Mouse (Mus musculus): ENCODE results near the gene Pcdh15. TPM values are rescaled to one million over a fixed set of nuclear protein-coding genes. Genes with fewer than 3 reads are reported as not detected.
A peak's percentile ranks its signal among the peaks of the same experiment; 100 is the strongest.

The Pcdh15 gene
- polyA plus RNA-seq, 1 experiment from 2014 or later, result 1.0 TPM

DNA sequence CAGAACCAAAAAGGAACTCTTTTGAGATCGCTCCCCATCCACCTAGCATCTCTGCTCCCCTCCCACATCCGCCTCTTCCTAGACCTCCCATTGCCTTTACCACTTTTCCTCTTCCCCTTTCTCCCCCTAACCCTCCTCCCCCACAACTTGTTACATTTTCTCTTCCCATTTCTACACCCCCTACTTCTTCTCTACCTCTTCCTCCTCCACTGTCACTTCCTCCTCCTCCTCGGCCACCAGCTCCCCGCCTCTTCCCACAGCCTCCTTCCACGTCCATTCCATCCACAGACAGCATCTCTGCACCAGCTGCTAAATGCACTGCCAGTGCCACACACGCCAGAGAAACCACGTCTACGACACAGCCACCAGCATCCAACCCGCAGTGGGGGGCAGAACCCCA is 1532.2 kb downstream of the Pcdh15 start:
- H3K4me2 ChIP-seq (ENCODE audit: low read depth, low read length), result no peak overlapping the region
- H3K27ac ChIP-seq (replicated peaks; ENCODE audit: low read depth, low read length), result no peak overlapping the region
- no peak overlapping the region for H3K4me3 ChIP-seq (ENCODE audit: low read depth, low read length)
- H3K4me1 ChIP-seq (ENCODE audit: control insufficient read depth, insufficient read depth, low read length), result no peaks in the 10 kb centered on the region
- ATAC-seq (replicated peaks; ENCODE audit: insufficient number of reproducible peaks, low FRiP score, low TSS enrichment, low read depth), result no peak
- no peak for DNase-seq (ENCODE audit: low spot score)
- no peak overlapping the region for H3K9ac ChIP-seq (replicated peaks; ENCODE audit: low read length)
- no peaks in the 10 kb centered on the region for H3K36me3 ChIP-seq (replicated peaks; ENCODE audit: control insufficient read depth, insufficient read depth, low read depth, low read length)
- H3K27me3 ChIP-seq (ENCODE audit: control insufficient read depth, insufficient read depth, low read length), result no peaks in the 10 kb centered on the region
- WGBS, result 92% methylated on average over 9 of the region's 9 CpGs
- H3K9me3 ChIP-seq (replicated peaks; ENCODE audit: control insufficient read depth, low read length), result no peaks in the 10 kb centered on the region

DNA sequence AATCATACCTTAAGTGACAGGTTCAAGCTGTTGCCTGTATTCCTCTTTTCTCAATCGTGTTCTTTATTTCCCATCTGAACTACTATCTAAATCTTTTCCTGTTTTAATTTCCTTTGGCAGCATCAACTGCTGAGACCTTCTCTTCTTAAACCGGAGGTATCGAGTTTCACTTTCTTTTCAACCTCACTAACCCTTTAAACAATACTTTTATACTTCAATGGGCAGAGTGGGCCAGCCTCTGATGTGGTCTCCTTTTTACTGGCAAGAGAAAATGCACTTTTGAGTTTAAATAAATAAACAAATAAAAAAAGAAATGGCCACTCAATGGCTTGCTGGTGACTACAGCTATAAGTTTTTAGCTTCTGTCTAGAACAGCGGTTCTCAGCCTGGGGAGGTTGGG is 1537.9 kb downstream of the Pcdh15 start:
- H3K4me1 ChIP-seq (ENCODE audit: control insufficient read depth, insufficient read depth, low read length), result no peaks in the 10 kb centered on the region
- H3K27ac ChIP-seq (replicated peaks; ENCODE audit: low read depth, low read length), result no peak overlapping the region
- H3K36me3 ChIP-seq (replicated peaks; ENCODE audit: control insufficient read depth, insufficient read depth, low read depth, low read length), result no peaks in the 10 kb centered on the region
- ATAC-seq (replicated peaks; ENCODE audit: insufficient number of reproducible peaks, low FRiP score, low TSS enrichment, low read depth) (no peak), DNase-seq (ENCODE audit: low spot score) (no peak)
- H3K4me3 ChIP-seq (ENCODE audit: low read depth, low read length), result no peak overlapping the region
- H3K9ac ChIP-seq (replicated peaks; ENCODE audit: low read length), result no peak overlapping the region
- no peak overlapping the region for H3K4me2 ChIP-seq (ENCODE audit: low read depth, low read length)
- no peaks in the 10 kb centered on the region for H3K9me3 ChIP-seq (replicated peaks; ENCODE audit: control insufficient read depth, low read length)
- 49% methylated on average over 4 of the region's 4 CpGs for WGBS
- no peaks in the 10 kb centered on the region for H3K27me3 ChIP-seq (ENCODE audit: control insufficient read depth, insufficient read depth, low read length)

GRCm38 (mm10) chr10:74642125-74642524 is 1543.0 kb downstream of the Pcdh15 start:
- DNase-seq (ENCODE audit: low spot score) (no peak), ATAC-seq (replicated peaks; ENCODE audit: insufficient number of reproducible peaks, low FRiP score, low TSS enrichment, low read depth) (no peak)
- 57% methylated on average over 6 of the region's 6 CpGs for WGBS
- Histone ChIP-seq H3K4me1 (ENCODE audit: control insufficient read depth, insufficient read depth, low read length) (no peaks in the 10 kb centered on the region), H3K4me3 (ENCODE audit: low read depth, low read length) (no peak overlapping the region), H3K4me2 (ENCODE audit: low read depth, low read length) (no peak overlapping the region), H3K9me3 (replicated peaks; ENCODE audit: control insufficient read depth, low read length) (no peaks in the 10 kb centered on the region), H3K27me3 (ENCODE audit: control insufficient read depth, insufficient read depth, low read length) (no peaks in the 10 kb centered on the region), H3K9ac (replicated peaks; ENCODE audit: low read length) (no peak overlapping the region), H3K36me3 (replicated peaks; ENCODE audit: control insufficient read depth, insufficient read depth, low read depth, low read length) (no peaks in the 10 kb centered on the region), H3K27ac (replicated peaks; ENCODE audit: low read depth, low read length) (no peak overlapping the region)

DNA sequence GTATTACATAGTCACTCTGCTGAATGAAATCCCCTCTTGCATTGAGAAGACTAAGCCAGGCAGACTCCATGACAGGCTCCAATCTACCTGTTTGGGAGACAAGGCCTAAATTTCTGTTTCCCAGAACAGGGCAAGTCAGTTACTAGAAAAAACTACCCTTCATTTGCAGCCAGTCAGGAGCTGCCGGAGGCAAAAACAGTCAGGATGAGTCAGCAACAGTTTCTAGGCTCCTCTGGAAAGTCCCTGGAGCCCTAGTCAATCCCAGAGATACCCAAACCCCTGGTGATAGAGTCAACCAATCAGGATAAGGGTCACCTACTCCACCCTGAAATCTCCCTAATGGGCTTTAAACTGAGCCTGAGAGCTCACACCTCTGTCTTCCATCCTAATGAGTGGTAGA is 1564.0 kb downstream of the Pcdh15 start:
- H3K9me3 ChIP-seq (replicated peaks; ENCODE audit: control insufficient read depth, low read length), result no peaks in the 10 kb centered on the region
- no peaks in the 10 kb centered on the region for H3K36me3 ChIP-seq (replicated peaks; ENCODE audit: control insufficient read depth, insufficient read depth, low read depth, low read length)
- 83% methylated on average over 1 of the region's 1 CpGs for WGBS
- H3K4me3 ChIP-seq (ENCODE audit: low read depth, low read length), result no peak overlapping the region
- no peaks in the 10 kb centered on the region for H3K27me3 ChIP-seq (ENCODE audit: control insufficient read depth, insufficient read depth, low read length)
- ATAC-seq (replicated peaks; ENCODE audit: insufficient number of reproducible peaks, low FRiP score, low TSS enrichment, low read depth), result no peak
- no peaks in the 10 kb centered on the region for H3K4me1 ChIP-seq (ENCODE audit: control insufficient read depth, insufficient read depth, low read length)
- no peak overlapping the region for H3K4me2 ChIP-seq (ENCODE audit: low read depth, low read length)
- no peak overlapping the region for H3K27ac ChIP-seq (replicated peaks; ENCODE audit: low read depth, low read length)
- H3K9ac ChIP-seq (replicated peaks; ENCODE audit: low read length), result no peak overlapping the region
- no peak for DNase-seq (ENCODE audit: low spot score)

GRCm38 (mm10) chr10:74680016-74680491 is 1580.9 kb downstream of the Pcdh15 start:
- DNase-seq (ENCODE audit: low spot score), result peak; percentile 55
- Histone ChIP-seq H3K27ac (replicated peaks; ENCODE audit: low read depth, low read length) (no peak overlapping the region), H3K4me2 (ENCODE audit: low read depth, low read length) (no peak overlapping the region), H3K4me1 (ENCODE audit: control insufficient read depth, insufficient read depth, low read length) (no peaks in the 10 kb centered on the region), H3K36me3 (replicated peaks; ENCODE audit: control insufficient read depth, insufficient read depth, low read depth, low read length) (no peaks in the 10 kb centered on the region), H3K9me3 (replicated peaks; ENCODE audit: control insufficient read depth, low read length) (no peaks in the 10 kb centered on the region), H3K4me3 (ENCODE audit: low read depth, low read length) (no peak overlapping the region), H3K27me3 (ENCODE audit: control insufficient read depth, insufficient read depth, low read length) (no peaks in the 10 kb centered on the region), H3K9ac (replicated peaks; ENCODE audit: low read length) (no peak overlapping the region)
- WGBS, result 48% methylated on average over 4 of the region's 4 CpGs
- 0 out of 2 replicates have a peak, but pooled peaks have one; percentile 34 for ATAC-seq (replicated peaks; ENCODE audit: insufficient number of reproducible peaks, low FRiP score, low TSS enrichment, low read depth)

DNA sequence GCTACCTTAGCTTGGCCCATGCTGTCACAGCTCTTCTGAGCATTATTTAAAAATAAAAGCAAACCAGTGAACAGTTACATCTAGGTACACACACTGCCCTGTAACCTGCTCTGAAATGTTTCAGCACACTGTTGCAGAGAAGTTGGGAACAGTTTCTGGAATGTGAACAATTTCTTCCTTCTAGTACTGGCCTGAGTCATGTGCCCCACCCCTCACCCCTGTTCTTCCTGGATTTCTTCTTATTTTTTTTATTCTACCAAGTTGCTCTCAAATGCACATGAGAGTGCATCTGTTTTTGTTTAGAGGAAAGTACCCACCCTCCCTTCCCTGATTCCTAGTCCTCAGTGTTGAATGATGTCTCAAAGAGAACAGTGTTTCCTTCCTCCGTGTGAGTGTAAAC is 1581.4 kb downstream of the Pcdh15 start:
- H3K9me3 ChIP-seq (replicated peaks; ENCODE audit: control insufficient read depth, low read length), result no peaks in the 10 kb centered on the region
- no peak overlapping the region for H3K4me3 ChIP-seq (ENCODE audit: low read depth, low read length)
- DNase-seq (ENCODE audit: low spot score) (peak; percentile 57), ATAC-seq (replicated peaks; ENCODE audit: insufficient number of reproducible peaks, low FRiP score, low TSS enrichment, low read depth) (no peak)
- H3K27me3 ChIP-seq (ENCODE audit: control insufficient read depth, insufficient read depth, low read length), result no peaks in the 10 kb centered on the region
- H3K36me3 ChIP-seq (replicated peaks; ENCODE audit: control insufficient read depth, insufficient read depth, low read depth, low read length), result no peaks in the 10 kb centered on the region
- H3K9ac ChIP-seq (replicated peaks; ENCODE audit: low read length), result no peak overlapping the region
- no peak overlapping the region for H3K27ac ChIP-seq (replicated peaks; ENCODE audit: low read depth, low read length)
- WGBS, result 21% methylated on average over 1 of the region's 1 CpGs
- no peak overlapping the region for H3K4me2 ChIP-seq (ENCODE audit: low read depth, low read length)
- no peaks in the 10 kb centered on the region for H3K4me1 ChIP-seq (ENCODE audit: control insufficient read depth, insufficient read depth, low read length)
